Mouse (Mus musculus) limb, embryonic 10.5 days (tissue): ENCODE results near the gene Fgfr2. TPM values are rescaled to one million over a fixed set of nuclear protein-coding genes. Genes with fewer than 3 reads are reported as not detected.

ENCODE experiments used
- DNase-seq: peaks from one replicate; pipeline ENCODE4 v3.0.0-alpha.2; 2017; ENCODE audit warnings: low spot score
- H3K27ac ChIP-seq: fragments of 300-500 bp; sonication (generic); 2 replicates; pipeline ENCODE4 v1.5.1; 2016; ENCODE audit warnings: mild to moderate bottlenecking
- H3K27me3 ChIP-seq: fragments of 300-500 bp; sonication (generic); 2 replicates; pipeline ENCODE4 v1.6.1; 2016; ENCODE audit warnings: low read depth, mild to moderate bottlenecking; ENCODE audit not compliant: poor library complexity, severe bottlenecking
- H3K36me3 ChIP-seq: fragments of 300-500 bp; sonication (generic); 2 replicates; pipeline ENCODE4 v1.6.1; 2016; ENCODE audit warnings: mild to moderate bottlenecking, moderate library complexity
- H3K4me1 ChIP-seq: fragments of 300-500 bp; sonication (generic); 2 replicates; pipeline ENCODE4 v1.6.1; 2016
- H3K4me3 ChIP-seq: fragments of 300-500 bp; sonication (generic); 2 replicates; pipeline ENCODE4 v1.5.1; 2016; ENCODE audit warnings: mild to moderate bottlenecking, moderate library complexity
- H3K9me3 ChIP-seq: fragments of 300-500 bp; sonication (generic); replicated peaks from 2 replicates; pipeline ENCODE4 v1.6.1; 2016; ENCODE audit warnings: mild to moderate bottlenecking
- WGBS: fragments of 180-500 bp; shearing (Covaris S2); methylation state at CpG from one replicate; pipeline ENCODE4 v1.1.7; 2016; 5-methylcytosine and 5-hydroxymethylcytosine counted together
- polyA plus RNA-seq: library from polyadenylated mRNA; unstranded; fragments of >200 nt; fragmentation: Nextera tagmentation; extraction: Ambion mirVana; gene quantifications from 2 replicates; pipeline ENCODE4 v1.2.1, GENCODE M21; 2016

Fgfr2 gene
- polyA plus RNA-seq, 1 experiment from 2014 or later: 64.4 TPM

DNA sequence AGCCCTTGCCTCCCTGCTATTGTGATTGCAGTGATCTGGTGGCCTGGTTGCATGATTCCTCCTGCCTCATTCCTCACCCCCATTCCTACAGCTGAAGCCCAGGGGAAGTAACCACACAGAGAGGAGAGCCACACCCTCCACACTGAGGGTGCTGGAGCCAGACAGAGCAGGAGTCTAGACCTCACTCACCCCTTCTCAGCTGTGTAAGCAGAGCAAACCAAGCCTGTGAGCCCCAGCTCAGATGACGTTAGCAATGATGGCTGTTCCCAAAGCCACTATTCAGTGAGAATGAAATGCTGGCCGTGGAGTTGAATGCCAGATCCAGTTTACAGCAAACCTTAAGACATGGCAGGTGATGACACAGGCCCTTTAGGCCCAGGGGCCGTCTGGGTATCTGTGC, 645.4 kb downstream of the Fgfr2 start:
- Histone ChIP-seq H3K27me3 (peaks cover 5% of the 10 kb centered on the region; the same call in 1 of the 2 replicates), H3K9me3 (no peaks in the 10 kb centered on the region), H3K4me3 (no peak overlapping the region), H3K4me1 (no peaks in the 10 kb centered on the region), H3K36me3 (no peaks in the 10 kb centered on the region), H3K27ac (no peak overlapping the region)
- 72% methylated on average over 3 of the region's 3 CpGs for WGBS
- DNase-seq: no peak

DNA sequence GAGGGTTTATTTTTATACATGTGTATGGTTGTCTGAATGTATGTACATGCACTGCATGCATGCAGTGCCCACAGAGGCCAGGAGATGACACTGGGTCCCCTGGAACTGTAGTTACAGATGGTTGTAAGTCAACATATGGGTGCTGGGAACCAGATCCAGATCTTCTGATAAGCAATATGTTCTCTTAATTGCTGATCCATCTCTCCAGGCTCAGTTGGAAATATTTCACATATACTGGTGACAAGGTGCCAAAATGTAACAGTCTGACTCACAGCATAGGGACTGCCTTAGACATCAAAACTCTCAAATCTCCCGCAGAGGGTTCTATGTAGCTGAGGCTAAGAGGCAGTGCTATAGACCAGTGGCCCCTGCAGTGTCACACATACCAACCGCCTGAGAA, 646.7 kb downstream of the Fgfr2 start:
- whole genome bisulfite sequencing: 93% methylated on average over 2 of the region's 2 CpGs
- H3K4me1 ChIP-seq: no peaks in the 10 kb centered on the region
- DNase-seq: no peak
- no peaks in the 10 kb centered on the region for H3K36me3 ChIP-seq
- H3K9me3 ChIP-seq: no peaks in the 10 kb centered on the region
- H3K27ac ChIP-seq: no peak overlapping the region
- peaks cover 5% of the 10 kb centered on the region; the same call in 1 of the 2 replicates for H3K27me3 ChIP-seq
- no peak overlapping the region for H3K4me3 ChIP-seq

DNA sequence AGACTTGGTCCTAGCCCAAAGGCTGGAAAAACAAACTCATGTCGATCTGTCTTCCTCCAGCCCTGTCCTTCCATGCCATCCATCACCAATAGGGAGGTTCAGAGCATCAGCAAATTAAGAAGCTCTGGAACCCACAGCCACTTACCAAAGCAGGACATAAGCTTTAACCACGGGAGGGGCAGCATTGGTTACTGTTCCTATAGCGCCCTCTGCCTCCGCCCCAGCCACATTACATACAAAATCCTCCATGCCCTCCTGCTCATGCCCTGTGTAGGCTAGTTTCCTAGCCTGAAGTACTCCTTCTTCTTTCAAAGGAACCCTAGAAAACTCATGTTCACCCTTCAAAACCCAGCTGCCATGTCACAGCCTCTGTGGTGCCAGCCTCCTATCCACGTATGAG, 648.1 kb downstream of the Fgfr2 start:
- Histone ChIP-seq H3K9me3 (no peaks in the 10 kb centered on the region), H3K4me1 (no peaks in the 10 kb centered on the region), H3K27me3 (peaks cover 5% of the 10 kb centered on the region; the same call in 1 of the 2 replicates), H3K27ac (peak overlapping the region; percentile 36; the same call in 1 of the 2 replicates), H3K36me3 (no peaks in the 10 kb centered on the region), H3K4me3 (no peak overlapping the region)
- peak; percentile 57 for DNase-seq
- 23% methylated on average over 5 of the region's 5 CpGs for WGBS

DNA sequence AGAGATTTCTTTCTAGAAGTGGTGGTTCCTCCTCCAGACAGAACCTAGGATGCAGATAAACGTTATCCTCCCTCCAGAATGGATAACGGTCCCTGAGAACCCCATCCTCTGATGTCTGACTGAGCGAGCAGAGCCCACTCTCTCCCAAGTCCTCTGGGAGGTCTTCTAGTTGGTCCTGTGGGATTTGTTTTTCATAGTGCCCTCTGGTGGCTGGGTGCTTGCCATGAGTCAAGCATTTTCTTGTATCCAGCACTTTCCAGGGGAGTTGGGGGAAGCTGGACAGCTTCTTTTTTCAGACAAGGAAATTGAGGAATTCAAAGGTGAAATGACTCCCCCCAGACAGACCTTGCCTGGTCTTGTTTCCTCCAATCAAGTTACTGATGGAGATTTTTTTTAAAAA, 651.8 kb downstream of the Fgfr2 start:
- 53% methylated on average over 3 of the region's 3 CpGs for WGBS
- DNase-seq: peak; percentile 40

DNA sequence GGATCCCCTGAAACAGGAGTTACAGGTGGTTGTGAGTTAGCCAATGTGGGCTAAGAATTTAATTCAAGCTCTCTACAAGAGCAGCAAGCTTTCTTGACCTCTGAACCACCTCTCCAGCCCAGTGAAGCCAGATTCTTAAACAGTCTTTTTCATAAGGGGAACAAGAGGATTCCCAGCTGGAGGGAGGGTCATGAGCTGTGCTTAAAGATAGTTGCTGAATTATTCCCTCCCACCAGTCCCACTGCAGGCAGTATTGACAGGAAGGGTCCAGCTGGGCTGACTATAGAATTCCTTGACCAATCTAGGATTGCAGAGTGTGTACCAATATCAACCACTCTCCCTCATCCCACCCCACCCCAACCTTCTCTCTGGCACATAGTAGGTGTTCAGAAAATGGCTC, 654.8 kb downstream of the Fgfr2 start:
- Histone ChIP-seq H3K4me3 (no peak overlapping the region), H3K4me1 (no peaks in the 10 kb centered on the region), H3K9me3 (no peaks in the 10 kb centered on the region), H3K27ac (no peak overlapping the region), H3K27me3 (peaks cover under 1% of the 10 kb centered on the region; the same call in 1 of the 2 replicates), H3K36me3 (no peaks in the 10 kb centered on the region)
- no peak for DNase-seq

More for the DNA sequence above, 651.8 kb downstream of the Fgfr2 start:
- no peaks in the 10 kb centered on the region for H3K36me3 ChIP-seq
- no peaks in the 10 kb centered on the region for H3K4me1 ChIP-seq
- no peak overlapping the region for H3K4me3 ChIP-seq
- no peaks in the 10 kb centered on the region for H3K9me3 ChIP-seq
- H3K27ac ChIP-seq: no peak overlapping the region
- peaks cover 5% of the 10 kb centered on the region; the same call in 1 of the 2 replicates for H3K27me3 ChIP-seq

DNA sequence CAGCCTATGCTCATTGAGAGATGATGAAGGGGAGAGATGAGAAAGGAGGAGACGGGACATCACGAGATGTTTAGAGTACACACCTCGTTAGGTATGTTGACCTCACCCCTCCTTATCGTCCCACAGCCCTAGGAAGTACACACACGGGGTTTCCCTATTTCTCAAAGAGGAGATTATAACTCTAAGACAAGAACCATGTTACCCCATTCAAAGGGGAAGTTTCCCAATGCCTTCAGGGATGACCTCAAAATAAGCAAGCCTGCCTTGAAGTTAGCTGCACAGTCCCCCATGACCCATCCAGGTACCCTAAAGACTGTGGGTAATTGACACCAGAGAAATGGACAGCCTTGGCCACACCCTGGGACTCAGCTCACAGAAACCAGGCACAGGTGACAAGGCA, 657.3 kb downstream of the Fgfr2 start:
- no peaks in the 10 kb centered on the region for H3K9me3 ChIP-seq
- H3K4me3 ChIP-seq: no peak overlapping the region
- H3K27me3 ChIP-seq: no peaks in the 10 kb centered on the region
- no peak overlapping the region for H3K27ac ChIP-seq
- 92% methylated on average over 5 of the region's 5 CpGs for WGBS
- no peaks in the 10 kb centered on the region for H3K36me3 ChIP-seq
- H3K4me1 ChIP-seq: no peaks in the 10 kb centered on the region
- no peak for DNase-seq

DNA sequence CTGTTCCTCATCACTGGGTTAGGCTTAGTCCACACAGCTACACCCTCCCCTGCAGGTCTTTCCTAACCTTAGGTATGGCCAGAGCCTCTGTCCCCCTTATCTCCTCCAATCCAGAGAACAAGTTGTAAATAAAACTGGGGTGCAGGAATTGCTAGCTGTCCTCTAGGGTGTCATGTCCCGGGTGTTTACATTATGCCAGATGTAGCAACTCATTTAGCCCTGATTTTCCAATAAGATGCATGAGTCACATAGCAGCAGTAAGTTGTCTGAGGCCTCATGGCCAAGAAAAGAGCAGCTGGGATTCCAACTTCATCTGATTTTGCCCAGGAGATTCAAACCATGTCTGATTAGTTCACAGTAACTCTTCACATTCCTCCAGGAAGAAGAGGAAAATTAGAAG, 658.3 kb downstream of the Fgfr2 start:
- H3K4me1 ChIP-seq: no peaks in the 10 kb centered on the region
- no peak overlapping the region for H3K4me3 ChIP-seq
- no peaks in the 10 kb centered on the region for H3K9me3 ChIP-seq
- H3K27me3 ChIP-seq: no peaks in the 10 kb centered on the region
- H3K27ac ChIP-seq: no peak overlapping the region
- 86% methylated on average over 1 of the region's 1 CpGs for WGBS
- no peak for DNase-seq
- no peaks in the 10 kb centered on the region for H3K36me3 ChIP-seq

DNA sequence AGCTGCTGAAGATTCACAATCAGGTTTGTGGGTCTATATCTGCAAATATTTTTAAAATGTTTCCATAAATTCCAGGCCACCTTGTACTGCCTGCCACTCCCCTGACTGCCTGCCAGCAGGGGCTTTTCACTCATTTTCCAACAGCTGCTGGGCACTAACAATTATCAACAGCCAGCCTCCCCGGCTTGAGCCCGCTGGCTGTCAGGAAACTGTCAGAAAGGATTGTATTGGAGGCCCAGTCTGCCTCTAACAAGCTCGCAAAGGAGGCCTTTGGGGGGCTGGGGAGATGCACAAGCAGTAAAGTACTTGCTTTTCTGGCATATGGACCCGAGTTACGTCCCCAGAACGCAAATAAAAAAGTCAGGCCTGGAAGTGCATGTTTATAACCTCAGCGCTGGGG, 664.7 kb downstream of the Fgfr2 start:
- 36% methylated on average over 7 of the region's 7 CpGs for WGBS

DNA sequence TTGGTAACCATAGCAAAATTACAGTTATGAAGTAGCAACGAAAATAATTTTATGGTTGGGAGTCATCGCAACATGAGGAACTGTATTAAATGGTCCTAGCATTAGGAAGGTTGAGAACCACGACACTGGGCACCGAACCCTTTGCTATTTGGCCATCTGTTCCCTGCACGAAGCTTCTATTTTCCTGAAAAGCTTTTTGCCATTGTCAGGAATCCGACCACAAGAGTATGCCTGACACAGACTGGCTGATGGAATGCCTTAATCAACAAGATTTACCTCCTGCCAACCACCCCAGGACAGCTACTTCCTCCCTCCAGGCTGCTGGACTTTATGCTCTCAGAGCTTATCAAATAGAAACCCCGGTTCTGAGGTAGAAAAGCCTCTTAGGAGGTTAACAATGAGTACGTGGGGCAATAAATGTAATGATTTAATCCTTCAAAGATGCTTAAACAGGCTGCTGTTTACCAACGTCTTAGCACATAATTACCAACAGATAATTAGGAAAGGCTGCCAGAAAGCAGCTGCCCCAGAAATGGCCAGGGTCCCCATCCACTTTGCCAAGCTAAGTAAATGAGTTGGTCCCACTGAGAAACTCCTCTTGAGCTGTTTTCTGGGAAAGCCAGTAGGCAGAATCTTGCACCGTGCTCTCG, 668.0 kb downstream of the Fgfr2 start:
- no peaks in the 10 kb centered on the region for H3K9me3 ChIP-seq
- 32% methylated on average over 11 of the region's 11 CpGs for WGBS
- H3K4me1 ChIP-seq: peaks cover 38% of the 10 kb centered on the region
- H3K27me3 ChIP-seq: peaks cover 19% of the 10 kb centered on the region
- H3K4me3 ChIP-seq: no peak overlapping the region
- no peaks in the 10 kb centered on the region for H3K36me3 ChIP-seq
- no peak for DNase-seq
- H3K27ac ChIP-seq: peak overlapping the region; percentile 48; the same call in 1 of the 2 replicates

More for the DNA sequence above, 664.7 kb downstream of the Fgfr2 start:
- no peaks in the 10 kb centered on the region for H3K36me3 ChIP-seq
- H3K4me3 ChIP-seq: no peak overlapping the region
- H3K27me3 ChIP-seq: peaks cover 11% of the 10 kb centered on the region; the same call in 1 of the 2 replicates
- H3K27ac ChIP-seq: no peak overlapping the region
- DNase-seq: no peak
- peaks cover 38% of the 10 kb centered on the region for H3K4me1 ChIP-seq
- H3K9me3 ChIP-seq: no peaks in the 10 kb centered on the region

DNA sequence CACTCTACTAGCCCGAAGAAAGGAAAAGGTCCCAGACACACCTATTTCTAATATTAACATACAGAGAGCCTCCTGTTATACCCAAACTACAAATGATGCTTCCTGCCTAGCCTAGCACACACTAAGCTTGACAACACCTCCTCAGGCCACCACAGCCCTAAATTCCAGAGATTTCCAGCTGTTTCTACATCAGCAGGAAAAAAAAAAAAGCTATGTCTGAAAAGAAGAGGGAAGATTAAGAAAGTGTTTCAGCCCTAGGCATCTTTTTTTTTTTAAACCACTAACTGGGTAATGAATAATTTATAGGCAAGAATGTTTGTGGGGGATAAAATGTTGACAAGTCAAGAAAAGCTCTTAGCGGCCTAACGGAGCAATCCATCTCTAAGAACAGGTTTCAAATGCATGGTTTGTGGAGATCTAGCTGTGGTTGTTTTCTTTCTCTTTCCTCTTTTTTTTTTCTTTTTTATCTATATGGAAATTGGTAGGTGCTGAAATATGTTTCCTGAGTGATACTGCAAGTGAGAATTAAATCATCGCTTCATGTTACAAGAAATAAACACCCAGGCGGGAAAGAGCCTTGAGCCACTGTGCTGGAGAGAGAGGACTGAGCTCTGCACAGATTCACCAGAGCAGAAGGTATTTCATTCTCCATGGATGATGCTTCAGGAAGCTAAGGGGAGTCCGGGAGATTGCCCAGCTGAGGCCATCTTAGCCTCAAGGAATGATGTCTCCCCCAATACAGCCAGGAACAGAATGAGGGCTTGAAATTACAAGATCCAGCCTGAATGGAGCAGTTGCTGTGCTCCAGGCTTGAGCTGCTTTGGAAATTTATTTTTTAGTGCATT, 673.0 kb downstream of the Fgfr2 start:
- WGBS: 89% methylated on average over 6 of the region's 6 CpGs
- H3K27ac ChIP-seq: no peak overlapping the region

DNA sequence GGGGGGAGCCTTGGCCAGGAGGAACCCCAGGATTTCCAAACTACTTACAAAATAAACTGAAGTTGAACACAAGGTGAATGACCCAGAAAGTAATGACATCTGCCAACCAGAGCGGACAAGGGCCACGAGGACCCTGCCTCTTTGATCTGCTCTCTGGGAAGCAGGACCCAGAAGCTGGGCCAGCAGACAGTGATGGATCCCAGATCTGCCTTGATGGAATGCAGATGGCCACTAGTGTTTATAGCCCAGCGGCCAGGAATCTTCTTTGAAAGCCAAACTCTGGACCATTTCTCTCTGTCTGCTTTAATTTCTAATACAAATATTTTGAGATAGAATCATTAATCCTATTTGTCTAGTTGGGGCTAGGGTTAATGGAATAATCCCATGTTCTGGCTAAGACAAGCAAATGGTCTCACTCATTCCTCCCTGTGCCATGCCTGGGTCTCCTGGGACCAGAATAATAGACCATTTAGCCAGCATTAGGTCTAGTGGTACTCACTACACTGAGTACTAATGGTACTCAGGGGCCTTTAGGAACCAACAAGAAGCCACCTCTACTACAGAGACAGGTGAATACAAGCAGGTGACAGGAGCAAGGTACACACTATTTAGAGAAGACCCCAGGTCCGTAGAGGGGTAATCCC, 674.5 kb downstream of the Fgfr2 start:
- H3K4me3 ChIP-seq: no peak overlapping the region
- peaks cover 11% of the 10 kb centered on the region for H3K4me1 ChIP-seq
- no peak overlapping the region for H3K27ac ChIP-seq
- 31% methylated on average over 4 of the region's 4 CpGs for WGBS
- peaks cover 8% of the 10 kb centered on the region; the same call in 1 of the 2 replicates for H3K27me3 ChIP-seq
- no peaks in the 10 kb centered on the region for H3K9me3 ChIP-seq
- DNase-seq: peak; percentile 54
- H3K36me3 ChIP-seq: no peaks in the 10 kb centered on the region

More for the DNA sequence above, 673.0 kb downstream of the Fgfr2 start:
- Histone ChIP-seq H3K4me1 (peaks cover 16% of the 10 kb centered on the region), H3K27me3 (peaks cover 8% of the 10 kb centered on the region; the same call in 1 of the 2 replicates), H3K9me3 (no peaks in the 10 kb centered on the region), H3K36me3 (no peaks in the 10 kb centered on the region), H3K4me3 (no peak overlapping the region)
- DNase-seq: no peak

DNA sequence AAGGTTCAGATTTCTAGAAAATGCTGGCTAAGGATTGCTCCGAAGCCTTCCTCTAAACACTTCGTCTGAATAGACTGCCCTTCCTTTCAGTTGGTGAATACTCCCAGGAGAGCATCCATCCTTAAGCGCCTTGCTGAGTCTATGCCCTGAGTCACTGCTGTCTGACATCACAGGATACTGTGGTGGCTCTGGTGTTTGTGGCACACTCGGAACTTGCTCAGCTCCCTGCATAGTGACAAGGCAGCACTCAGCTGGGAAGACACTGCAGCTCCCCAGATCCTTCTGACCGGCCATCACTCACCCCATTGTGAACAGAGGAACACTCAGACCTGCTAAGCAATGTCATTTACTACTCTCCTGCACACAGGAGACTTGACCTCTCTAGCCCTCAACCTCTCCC, 675.6 kb downstream of the Fgfr2 start:
- 80% methylated on average over 5 of the region's 5 CpGs for WGBS
- Histone ChIP-seq H3K36me3 (no peaks in the 10 kb centered on the region), H3K9me3 (no peaks in the 10 kb centered on the region), H3K27me3 (0 out of 2 replicates have a peak, but pooled peaks cover 2% of the 10 kb centered on the region), H3K4me1 (peaks cover 17% of the 10 kb centered on the region), H3K27ac (no peak overlapping the region), H3K4me3 (no peak overlapping the region)
- DNase-seq: no peak

DNA sequence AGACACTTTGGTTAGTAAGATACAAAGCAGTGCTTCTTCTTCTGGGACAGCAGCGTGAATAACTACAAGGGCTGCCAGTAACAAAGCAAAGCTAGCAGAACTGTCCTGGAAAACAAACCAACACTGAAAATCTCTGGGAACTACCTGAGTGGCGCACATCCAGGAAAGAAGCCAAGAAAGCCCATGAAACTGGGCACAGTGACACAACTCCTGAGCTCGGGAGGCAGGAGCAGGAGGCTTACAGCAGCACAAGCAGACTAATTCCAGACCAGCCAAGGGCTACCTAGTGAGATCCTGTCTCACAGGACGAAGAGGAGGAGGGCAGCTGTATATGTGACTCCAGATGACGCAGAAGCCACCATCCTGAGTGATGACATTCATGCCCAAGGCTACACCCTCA, 676.3 kb downstream of the Fgfr2 start:
- Histone ChIP-seq H3K9me3 (no peaks in the 10 kb centered on the region), H3K4me3 (no peak overlapping the region), H3K27me3 (no peaks in the 10 kb centered on the region), H3K4me1 (peaks cover 17% of the 10 kb centered on the region), H3K36me3 (no peaks in the 10 kb centered on the region), H3K27ac (no peak overlapping the region)
- no peak for DNase-seq
- 84% methylated on average over 5 of the region's 5 CpGs for WGBS
